Mouse (Mus musculus) adrenal gland, postnatal 0 days (tissue): Measurements from ENCODE around the gene Zfp655. TPM values are rescaled to one million over a fixed set of nuclear protein-coding genes. Genes with fewer than 3 reads are reported as not detected.

Experiments
- polyA plus RNA-seq: library from polyadenylated mRNA; unstranded; fragments of >200 nt; fragmentation: Nextera tagmentation; extraction: Ambion mirVana; gene quantifications from 2 replicates; pipeline ENCODE4 v1.2.1, GENCODE M21; 2015

The Zfp655 gene
- polyA plus RNA-seq: 35.8 and 45.4 TPM in 2 replicates

GRCm38 (mm10) chr5:145231367-145231871 is at the start of gene Zfp655:
Gene Zfp655, plus strand, starts transcription at chr5:145231715.

GRCm38 (mm10) chr5:145191962-145192361 is 39.6 kb upstream of the Zfp655 start, which contains the start of gene Atp5j2:
Gene Atp5j2, minus strand, starts transcription at chr5:145192062.

GRCm38 (mm10) chr5:145201321-145201991 is 30.1 kb upstream of the Zfp655 start, which contains the start of gene Zkscan14:
Gene Zkscan14, minus strand, starts transcription at chr5:145201868.

GRCm38 (mm10) chr5:145203936-145204691 is 27.4 kb upstream of the Zfp655 start, which contains the start of gene Zkscan5:
Gene Zkscan5, plus strand, starts transcription at chr5:145204562.

GRCm38 (mm10) chr5:145280371-145281143 is 49.0 kb downstream of the Zfp655 start, which contains the start of gene Zscan25:
Gene Zscan25, plus strand, starts transcription at chr5:145280500.

Other genes with a start within 250 kb of the Zfp655 start
- gene Gm4871, start 199.0 kb upstream of the Zfp655 start, polyA plus RNA-seq: not detected in 2 replicates
- gene 1700018F24Rik, start 188.7 kb upstream of the Zfp655 start, polyA plus RNA-seq: not detected in 2 replicates
- 103 and 127 TPM in 2 replicates for gene Arpc1a, start 147.9 kb upstream of the Zfp655 start, polyA plus RNA-seq
- 0.06 TPM in 1 of 2 replicates, not detected in the other for gene Kpna7, start 147.7 kb upstream of the Zfp655 start, polyA plus RNA-seq
- 311 and 374 TPM in 2 replicates for gene Arpc1b, start 117.5 kb upstream of the Zfp655 start, polyA plus RNA-seq
- gene Pdap1, start 91.5 kb upstream of the Zfp655 start, polyA plus RNA-seq: 58.7 and 70.8 TPM in 2 replicates
- gene Bud31, start 91.4 kb upstream of the Zfp655 start, polyA plus RNA-seq: 227 and 301 TPM in 2 replicates
- gene Ptcd1, start 64.6 kb upstream of the Zfp655 start, polyA plus RNA-seq: 14.4 and 25.9 TPM in 2 replicates
- gene Cpsf4, start 64.5 kb upstream of the Zfp655 start, polyA plus RNA-seq: 19.0 and 22.3 TPM in 2 replicates
- gene Atp5j2, start 39.7 kb upstream of the Zfp655 start, polyA plus RNA-seq: 935 and 1,769 TPM in 2 replicates
- gene Zkscan14, start 29.8 kb upstream of the Zfp655 start, polyA plus RNA-seq: 12.5 and 13.6 TPM in 2 replicates
- 7.9 and 8.7 TPM in 2 replicates for gene Zkscan5, start 27.2 kb upstream of the Zfp655 start, polyA plus RNA-seq
- 0.35 and 0.50 TPM in 2 replicates for gene Zscan25, start 48.8 kb downstream of the Zfp655 start, polyA plus RNA-seq
- not detected in 2 replicates for gene Cyp3a57, start 113.6 kb downstream of the Zfp655 start, polyA plus RNA-seq
- gene Cyp3a16, start 238.0 kb downstream of the Zfp655 start, polyA plus RNA-seq: 0.61 and 1.1 TPM in 2 replicates